Mouse (Mus musculus) embryonic facial prominence, embryonic 11.5 days (tissue): Measurements from ENCODE around the gene Cep350. TPM values are rescaled to one million over a fixed set of nuclear protein-coding genes. Genes with fewer than 3 reads are reported as not detected.

ENCODE experiments used
- ATAC-seq: fragments of 200-750 bp; cut with Nextera tagmentation; replicated peaks from 2 replicates; pipeline ENCODE4 v1.8.0; 2017; ENCODE audit warnings: low read depth; ENCODE audit not compliant: insufficient number of reproducible peaks, low FRiP score, low TSS enrichment
- DNase-seq: peaks from one replicate; pipeline ENCODE4 v3.0.0-alpha.2; 2015; ENCODE audit warnings: low spot score
- H3K27ac ChIP-seq: fragments of 300-500 bp; sonication (generic); replicated peaks from 2 replicates; pipeline ENCODE4 v1.5.1; 2014; ENCODE audit warnings: mild to moderate bottlenecking, low read depth, low read length, control low read depth
- H3K27me3 ChIP-seq: fragments of 300-500 bp; sonication (generic); 2 replicates; pipeline ENCODE4 v1.6.1; 2014; ENCODE audit warnings: mild to moderate bottlenecking, low read length, moderate library complexity, mixed read lengths; ENCODE audit not compliant: control insufficient read depth, insufficient read depth
- H3K36me3 ChIP-seq: fragments of 300-500 bp; sonication (generic); replicated peaks from 2 replicates; pipeline ENCODE4 v1.6.1; 2014; ENCODE audit warnings: low read depth, mild to moderate bottlenecking, low read length, moderate library complexity, mixed read lengths; ENCODE audit not compliant: control insufficient read depth, insufficient read depth
- H3K4me1 ChIP-seq: fragments of 300-500 bp; sonication (generic); 2 replicates; pipeline ENCODE4 v1.6.1; 2014; ENCODE audit warnings: low read length, mixed read lengths; ENCODE audit not compliant: control insufficient read depth, insufficient read depth
- H3K4me2 ChIP-seq: fragments of 300-500 bp; sonication (generic); 2 replicates; pipeline ENCODE4 v1.6.1; 2014; ENCODE audit warnings: low read depth, mild to moderate bottlenecking, control low read depth, low read length, moderate library complexity
- H3K4me3 ChIP-seq: fragments of 300-500 bp; sonication (generic); 2 replicates; pipeline ENCODE4 v1.5.1; 2014; ENCODE audit warnings: low read depth, low read length, control low read depth
- H3K9ac ChIP-seq: fragments of 300-500 bp; sonication (generic); replicated peaks from 2 replicates; pipeline ENCODE4 v1.6.1; 2014; ENCODE audit warnings: mild to moderate bottlenecking, control low read depth, low read length
- H3K9me3 ChIP-seq: fragments of 300-500 bp; sonication (generic); replicated peaks from 2 replicates; pipeline ENCODE4 v1.6.1; 2016; ENCODE audit warnings: mild to moderate bottlenecking, low read length, inconsistent platforms, mixed read lengths; ENCODE audit not compliant: control insufficient read depth
- WGBS: fragments of 180-500 bp; shearing (Covaris S2); extraction: QIAGEN DNeasy Blood & Tissue Kit; methylation state at CpG from one replicate; pipeline ENCODE4 v1.1.7; 2014; 5-methylcytosine and 5-hydroxymethylcytosine counted together
- polyA plus RNA-seq: library from polyadenylated mRNA; unstranded; fragments of >200 nt; fragmentation: Nextera tagmentation; extraction: Ambion mirVana; gene quantifications from 2 replicates; pipeline ENCODE4 v1.2.1, GENCODE M21; 2014

Gene Cep350
- polyA plus RNA-seq, 1 experiment from 2014 or later: 8.2 TPM

DNA sequence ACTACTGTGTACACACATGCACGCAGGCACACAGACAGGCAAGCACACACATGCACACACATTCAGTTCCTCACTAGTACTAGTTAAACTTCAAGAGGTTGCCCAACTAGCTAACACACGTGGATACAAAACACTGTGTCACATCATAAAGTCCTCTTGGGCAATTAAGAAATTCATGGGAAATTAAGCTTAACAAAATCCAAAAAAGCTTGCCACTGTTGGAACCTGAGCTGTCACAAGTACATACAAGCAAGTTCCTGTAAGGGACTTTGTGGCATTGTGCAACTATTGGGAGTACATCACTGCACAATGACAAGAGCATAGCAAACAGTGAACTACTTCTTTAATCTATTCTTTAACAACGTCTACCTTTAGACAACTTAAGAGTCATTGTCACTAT, 93.5 kb downstream of the Cep350 start:
- Histone ChIP-seq H3K27me3 (no peaks in the 10 kb centered on the region), H3K4me3 (no peak overlapping the region), H3K27ac (no peak overlapping the region), H3K4me1 (no peaks in the 10 kb centered on the region), H3K9ac (no peak overlapping the region), H3K36me3 (peaks cover 2% of the 10 kb centered on the region; the same call in 1 of the 2 replicates), H3K9me3 (no peaks in the 10 kb centered on the region), H3K4me2 (no peak overlapping the region)
- DNase-seq (no peak), ATAC-seq (no peak)
- WGBS: 93% methylated on average over 3 of the region's 3 CpGs

DNA sequence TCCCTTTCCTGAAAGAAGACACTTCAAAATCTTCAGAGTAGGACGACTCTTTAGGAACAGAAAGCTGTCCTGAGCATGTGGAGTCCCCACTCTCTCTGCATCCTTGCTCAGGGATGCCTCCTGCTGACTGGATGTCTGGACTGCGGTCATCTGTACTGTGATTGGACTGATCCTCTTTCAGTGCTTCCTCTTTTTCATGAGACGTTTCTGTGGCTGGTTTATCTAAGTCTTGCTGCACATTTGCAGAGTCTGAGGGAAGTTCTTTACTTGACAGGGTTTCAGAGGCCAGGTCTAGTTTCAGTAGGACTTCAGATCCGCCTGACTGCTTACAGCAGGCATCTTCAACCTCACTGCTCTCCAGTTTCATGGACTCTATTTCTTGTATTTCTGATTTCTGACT, 110.1 kb downstream of the Cep350 start:
- no peak overlapping the region for H3K4me2 ChIP-seq
- WGBS: 71% methylated on average over 4 of the region's 4 CpGs
- no peaks in the 10 kb centered on the region for H3K9me3 ChIP-seq
- no peak for DNase-seq
- no peak for ATAC-seq
- no peaks in the 10 kb centered on the region for H3K27me3 ChIP-seq
- no peaks in the 10 kb centered on the region for H3K36me3 ChIP-seq
- H3K9ac ChIP-seq: no peak overlapping the region
- no peak overlapping the region for H3K4me3 ChIP-seq
- H3K27ac ChIP-seq: no peak overlapping the region
- H3K4me1 ChIP-seq: no peaks in the 10 kb centered on the region

DNA sequence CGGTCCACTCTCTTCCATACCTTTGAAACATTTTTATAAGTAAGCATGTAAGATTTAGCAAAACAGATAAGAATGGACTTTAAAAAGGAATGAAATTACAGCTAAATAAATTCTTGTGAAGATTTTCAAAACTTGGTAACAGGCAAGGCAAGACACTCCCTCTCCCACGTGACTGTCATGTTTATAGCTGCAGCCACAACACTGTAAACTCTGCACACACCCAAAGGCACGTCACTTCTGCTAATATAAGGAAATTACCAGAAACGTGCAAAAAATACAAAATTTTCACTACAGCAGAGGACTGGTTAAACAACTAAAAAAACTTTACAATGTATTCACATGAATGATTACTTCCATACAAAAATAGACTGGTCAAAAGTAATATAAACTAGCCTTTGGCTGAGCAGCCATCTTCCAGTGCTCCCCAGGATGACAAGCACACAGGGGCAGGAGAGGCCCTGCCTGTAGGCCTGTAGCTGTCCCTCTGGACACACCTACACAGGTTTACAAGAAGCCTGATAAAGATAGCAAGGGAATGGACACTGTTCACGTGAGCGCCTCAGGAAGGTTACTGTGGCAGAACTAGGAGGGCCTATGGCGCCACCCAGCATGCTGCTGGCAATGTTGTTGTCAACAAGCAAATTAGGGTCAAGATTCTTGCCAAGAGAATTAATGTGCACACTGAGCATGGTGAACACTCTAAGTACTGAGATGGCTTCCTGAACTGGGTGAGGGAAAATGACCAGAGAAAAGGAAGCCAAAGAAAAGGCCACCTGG, 117.9 kb downstream of the Cep350 start:
- no peak overlapping the region for H3K4me3 ChIP-seq
- ATAC-seq (no peak), DNase-seq (no peak)
- no peaks in the 10 kb centered on the region for H3K36me3 ChIP-seq
- H3K9ac ChIP-seq: no peak overlapping the region
- no peaks in the 10 kb centered on the region for H3K4me1 ChIP-seq
- H3K9me3 ChIP-seq: no peaks in the 10 kb centered on the region
- 85% methylated on average over 7 of the region's 7 CpGs for WGBS
- no peak overlapping the region for H3K4me2 ChIP-seq
- H3K27ac ChIP-seq: no peak overlapping the region
- no peaks in the 10 kb centered on the region for H3K27me3 ChIP-seq

DNA sequence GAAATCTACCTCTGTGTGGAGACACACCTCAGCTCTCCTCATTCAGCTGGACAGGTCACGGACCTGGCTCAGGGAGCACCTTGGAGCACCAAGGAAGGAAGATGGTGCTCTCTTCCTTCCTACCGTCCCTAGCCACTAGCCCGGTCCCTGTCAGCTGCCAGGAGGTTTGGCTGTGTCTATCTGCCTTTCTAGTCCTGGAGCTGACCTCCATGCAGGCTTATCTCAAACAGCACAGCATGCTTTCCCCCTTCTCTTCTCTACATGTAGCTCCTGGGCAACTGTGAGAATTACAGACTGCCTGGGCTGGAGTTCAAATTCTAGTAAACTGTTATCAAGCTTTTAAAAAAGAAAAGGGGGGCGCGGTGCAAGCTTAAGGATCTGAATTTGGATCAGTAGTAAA, 120.0 kb downstream of the Cep350 start:
- no peak overlapping the region for H3K4me2 ChIP-seq
- H3K27me3 ChIP-seq: no peaks in the 10 kb centered on the region
- no peaks in the 10 kb centered on the region for H3K9me3 ChIP-seq
- no peaks in the 10 kb centered on the region for H3K4me1 ChIP-seq
- DNase-seq: no peak
- no peak overlapping the region for H3K4me3 ChIP-seq
- no peak for ATAC-seq
- no peaks in the 10 kb centered on the region for H3K36me3 ChIP-seq
- WGBS: 94% methylated on average over 5 of the region's 5 CpGs
- no peak overlapping the region for H3K9ac ChIP-seq
- no peak overlapping the region for H3K27ac ChIP-seq

DNA sequence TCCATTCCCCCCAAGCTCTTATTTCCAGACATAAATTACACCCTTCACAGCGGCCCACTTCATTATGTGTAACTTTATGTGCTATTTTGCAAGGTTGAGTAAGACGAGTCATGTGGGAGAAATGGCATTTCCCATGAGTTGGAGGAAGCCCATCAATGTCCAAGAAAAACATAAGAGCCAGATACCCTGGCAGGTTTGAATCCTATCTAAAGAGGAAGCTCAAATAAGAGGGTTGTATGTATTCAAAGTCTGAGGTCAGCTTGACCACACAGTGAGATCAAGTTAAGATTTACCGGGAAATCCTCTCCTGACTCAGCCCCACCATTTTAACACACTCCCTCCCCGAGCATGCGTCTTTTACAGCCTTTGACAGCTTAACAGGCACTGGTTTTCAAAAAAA, 128.8 kb downstream of the Cep350 start:
- no peak for ATAC-seq
- H3K4me1 ChIP-seq: no peaks in the 10 kb centered on the region
- H3K9ac ChIP-seq: no peak overlapping the region
- H3K9me3 ChIP-seq: no peaks in the 10 kb centered on the region
- 89% methylated on average over 5 of the region's 5 CpGs for WGBS
- no peak overlapping the region for H3K4me3 ChIP-seq
- H3K27me3 ChIP-seq: no peaks in the 10 kb centered on the region
- no peak overlapping the region for H3K4me2 ChIP-seq
- DNase-seq: no peak
- H3K36me3 ChIP-seq: no peaks in the 10 kb centered on the region
- no peak overlapping the region for H3K27ac ChIP-seq

DNA sequence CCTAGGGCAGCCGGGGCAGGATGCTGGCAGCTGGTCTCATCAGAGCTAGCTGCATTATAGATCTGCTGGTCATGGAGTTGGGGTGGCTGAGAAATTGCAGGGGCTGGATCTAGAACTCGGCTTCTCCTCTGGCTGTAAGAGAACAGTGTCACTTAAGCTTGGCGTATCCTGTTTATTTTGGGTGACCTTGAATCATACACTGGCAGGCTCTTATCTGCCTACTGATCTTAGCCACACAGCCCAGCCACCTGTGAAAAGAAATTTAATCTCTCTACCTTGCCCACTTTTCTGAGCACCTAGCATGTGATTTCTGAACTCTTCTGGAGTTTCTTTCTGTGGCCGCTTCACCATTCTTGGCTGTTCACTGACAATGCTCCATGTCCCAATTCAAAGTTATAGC, 129.5 kb downstream of the Cep350 start:
- 79% methylated on average over 4 of the region's 4 CpGs for WGBS
- H3K4me2 ChIP-seq: no peak overlapping the region
- H3K27me3 ChIP-seq: no peaks in the 10 kb centered on the region
- H3K27ac ChIP-seq: no peak overlapping the region
- no peaks in the 10 kb centered on the region for H3K4me1 ChIP-seq
- ATAC-seq (no peak), DNase-seq (no peak)
- no peaks in the 10 kb centered on the region for H3K36me3 ChIP-seq
- no peak overlapping the region for H3K4me3 ChIP-seq
- H3K9me3 ChIP-seq: no peaks in the 10 kb centered on the region
- no peak overlapping the region for H3K9ac ChIP-seq

DNA sequence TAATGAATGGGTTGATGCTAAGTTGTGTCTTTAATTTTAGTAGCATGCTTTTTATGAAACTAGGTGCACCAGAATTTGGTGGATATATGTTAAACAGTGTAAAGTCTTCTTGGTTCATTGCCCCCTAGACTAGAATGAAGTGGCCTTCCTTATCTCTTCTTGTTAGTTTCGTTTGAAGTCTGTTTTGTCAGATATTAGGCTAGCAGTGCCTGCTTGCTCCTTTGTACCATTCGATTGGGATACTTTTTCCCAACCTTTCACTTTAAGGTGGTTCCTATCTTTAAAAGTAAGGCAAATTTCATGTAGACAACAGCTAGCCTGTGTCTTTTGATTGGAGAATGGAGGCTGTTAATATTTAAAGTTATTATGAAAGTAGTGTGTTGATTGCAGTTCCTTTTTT, 137.4 kb downstream of the Cep350 start:
- no peaks in the 10 kb centered on the region for H3K9me3 ChIP-seq
- ATAC-seq: no peak
- H3K4me2 ChIP-seq: no peak overlapping the region
- H3K27ac ChIP-seq: no peak overlapping the region
- H3K4me1 ChIP-seq: no peaks in the 10 kb centered on the region
- DNase-seq: no peak
- 77% methylated on average over 2 of the region's 2 CpGs for WGBS
- no peaks in the 10 kb centered on the region for H3K27me3 ChIP-seq
- H3K36me3 ChIP-seq: no peaks in the 10 kb centered on the region
- no peak overlapping the region for H3K9ac ChIP-seq
- H3K4me3 ChIP-seq: no peak overlapping the region

DNA sequence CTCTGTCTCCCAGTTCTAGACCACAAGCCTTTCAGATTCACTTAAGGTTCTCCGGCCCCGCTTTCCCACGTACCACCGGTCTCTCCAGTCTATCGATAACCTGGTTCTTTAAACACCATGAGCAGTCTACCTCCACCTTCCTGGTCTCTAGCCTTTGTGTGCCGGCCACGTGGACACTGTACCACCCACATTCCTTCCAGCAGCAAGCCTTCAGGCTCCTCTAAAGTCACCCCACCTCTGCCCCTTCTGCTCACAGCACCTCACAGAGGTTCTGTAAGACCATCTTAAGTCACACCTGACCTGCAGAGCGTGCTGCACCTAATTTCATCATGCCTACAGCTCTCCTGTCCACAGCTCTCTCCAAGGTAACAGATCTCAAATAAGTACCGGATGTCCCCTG, 139.4 kb downstream of the Cep350 start:
- Histone ChIP-seq H3K27me3 (no peaks in the 10 kb centered on the region), H3K4me2 (no peak overlapping the region), H3K9ac (no peak overlapping the region), H3K36me3 (no peaks in the 10 kb centered on the region), H3K27ac (no peak overlapping the region), H3K9me3 (no peaks in the 10 kb centered on the region), H3K4me3 (no peak overlapping the region), H3K4me1 (no peaks in the 10 kb centered on the region)
- no peak for ATAC-seq
- no peak for DNase-seq
- 87% methylated on average over 9 of the region's 9 CpGs for WGBS
